Mouse (Mus musculus): ENCODE data around the gene Coro1b.
A peak's percentile ranks its signal among the peaks of the same experiment; 100 is the strongest.

DNA sequence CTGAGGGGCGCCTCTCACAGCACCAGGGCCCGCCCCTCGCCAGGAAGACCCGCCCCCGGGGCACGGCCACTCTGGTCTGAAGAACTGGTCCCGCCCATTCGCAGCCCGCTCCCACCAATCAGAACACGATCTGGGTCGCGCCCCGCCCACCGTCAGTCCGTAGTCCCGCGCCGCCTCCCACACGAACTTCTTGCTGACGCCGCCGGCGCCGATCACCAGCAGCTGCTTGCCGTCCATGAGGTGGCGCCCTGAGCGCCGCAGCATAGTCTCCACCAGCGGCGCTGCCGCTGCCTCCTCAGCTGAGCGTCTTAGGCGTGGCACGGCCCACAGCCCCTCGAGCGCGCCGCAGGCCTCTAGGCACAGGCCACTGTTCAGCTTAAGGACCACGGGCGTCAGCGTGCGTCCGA is 21.0 kb downstream of the Coro1b start:
- no peak for TF ChIP-seq ZNF384 (IDR thresholded peaks at IDR 0.05; ENCODE audit: low read depth, low read length)
- no peak for TF ChIP-seq CHD2 (IDR thresholded peaks at IDR 0.05; ENCODE audit: low read depth, low read length)
- 0 out of 2 replicates have a peak, but pooled peaks have one; percentile 27 for TF ChIP-seq ZC3H11A (IDR thresholded peaks at IDR 0.05; ENCODE audit: borderline replicate concordance, low read depth, low read length)
- TF ChIP-seq MAFK (IDR thresholded peaks at IDR 0.05; ENCODE audit: insufficient read depth, low read depth, low read length): 0 out of 2 replicates have a peak, but pooled peaks have one; percentile 56
